Mouse (Mus musculus): ENCODE results near the gene Sema4f. TPM values are rescaled to one million over a fixed set of nuclear protein-coding genes. Genes with fewer than 3 reads are reported as not detected.

Sema4f gene
- polyA plus RNA-seq, 1 experiment: not detected

DNA sequence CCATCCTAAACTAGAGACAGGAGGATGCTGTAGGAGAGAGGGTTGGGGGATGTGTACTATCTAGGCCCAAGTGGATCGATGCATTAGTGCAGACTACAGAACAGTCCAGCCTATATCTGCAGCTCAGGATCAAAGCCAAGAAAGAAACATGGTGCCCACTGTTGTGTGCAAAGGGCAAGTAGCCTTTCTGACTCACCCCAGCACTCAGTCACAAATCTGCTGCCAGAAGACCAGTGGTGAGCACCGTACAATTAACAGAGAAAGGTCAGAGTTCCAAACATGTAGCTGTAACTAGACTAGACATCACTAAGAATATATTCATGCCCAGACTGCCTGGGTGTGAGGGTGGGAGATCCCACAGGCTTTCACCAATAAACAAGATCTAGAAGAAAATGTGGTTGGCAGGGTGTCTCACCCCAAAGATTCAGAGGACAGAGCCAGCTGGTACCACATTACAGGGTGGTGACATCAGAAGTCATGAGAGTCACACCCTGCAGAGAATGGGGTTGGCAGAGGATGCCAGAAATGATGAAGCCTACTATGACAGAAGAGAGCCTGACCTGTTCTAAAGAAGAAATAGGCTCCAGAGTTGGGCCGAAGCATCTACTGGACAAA is 4.8 kb downstream of the Sema4f start:
- Histone ChIP-seq H3K27me3 (replicated peaks) (peaks cover 84% of the 10 kb centered on the region), H3K4me3 (replicated peaks) (no peak overlapping the region), H3K4me1 (peaks cover 21% of the 10 kb centered on the region), H3K9me3 (no peaks in the 10 kb centered on the region), H3K36me3 (replicated peaks; ENCODE audit: low read length) (no peaks in the 10 kb centered on the region)
- no peak for TF ChIP-seq GATA1 (IDR thresholded peaks at IDR 0.05; ENCODE audit: borderline replicate concordance, low read length)
- TF ChIP-seq FLI1 (IDR thresholded peaks at IDR 0.05; ENCODE audit: low read length): no peak

DNA sequence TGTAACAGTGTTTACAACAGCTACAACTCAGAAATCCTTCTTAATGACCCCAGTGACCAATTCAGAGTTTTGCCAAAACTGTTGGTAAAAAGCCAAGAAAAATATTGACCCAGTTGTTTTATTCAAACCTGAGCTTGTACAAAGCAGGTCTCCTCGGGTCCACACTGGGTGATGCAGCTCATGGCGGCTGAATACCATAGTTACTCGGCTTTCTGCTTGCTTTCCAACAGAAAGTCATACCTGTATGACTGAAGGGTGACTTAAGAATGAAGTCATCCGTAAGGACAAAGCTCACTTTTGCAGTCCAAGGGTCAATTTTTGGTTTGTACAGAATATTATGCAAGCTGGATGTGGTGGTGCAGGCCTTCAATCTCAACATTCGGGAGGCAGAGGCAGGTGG is 12.0 kb downstream of the Sema4f start:
- peaks cover 52% of the 10 kb centered on the region for H3K27me3 ChIP-seq (replicated peaks)
- H3K9me3 ChIP-seq: peaks cover 5% of the 10 kb centered on the region; the same call in 1 of the 2 replicates
- no peak overlapping the region for H3K4me3 ChIP-seq (replicated peaks)
- no peaks in the 10 kb centered on the region for H3K36me3 ChIP-seq (replicated peaks; ENCODE audit: low read length)
- peaks cover 14% of the 10 kb centered on the region for H3K4me1 ChIP-seq
- TF ChIP-seq FLI1 (IDR thresholded peaks at IDR 0.05; ENCODE audit: low read length) (no peak), GATA1 (IDR thresholded peaks at IDR 0.05; ENCODE audit: borderline replicate concordance, low read length) (no peak)

DNA sequence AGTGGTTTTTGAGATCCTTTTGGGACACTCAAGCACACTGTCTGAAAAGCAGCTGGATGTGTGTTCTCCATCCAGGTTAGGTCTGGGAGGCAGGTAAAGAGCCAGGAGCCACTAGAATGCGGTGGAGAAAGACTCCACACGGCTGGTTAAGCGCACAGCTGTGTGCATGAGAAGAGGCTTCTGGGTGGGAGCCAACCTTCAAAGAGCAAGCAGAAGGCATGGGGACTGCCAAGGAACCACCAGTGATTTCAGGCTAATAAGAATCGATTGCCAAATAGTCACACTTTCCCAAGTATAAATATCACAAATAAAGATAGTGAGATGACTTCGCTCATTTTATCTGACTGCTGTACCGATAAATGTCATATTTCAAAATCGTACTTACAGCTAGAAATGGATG is 13.0 kb downstream of the Sema4f start:
- Histone ChIP-seq H3K36me3 (replicated peaks; ENCODE audit: low read length) (no peaks in the 10 kb centered on the region), H3K4me1 (peaks cover 14% of the 10 kb centered on the region), H3K4me3 (replicated peaks) (no peak overlapping the region), H3K9me3 (peaks cover 5% of the 10 kb centered on the region; the same call in 1 of the 2 replicates), H3K27me3 (replicated peaks) (peaks cover 55% of the 10 kb centered on the region)
- TF ChIP-seq FLI1 (IDR thresholded peaks at IDR 0.05; ENCODE audit: low read length) (no peak), GATA1 (IDR thresholded peaks at IDR 0.05; ENCODE audit: borderline replicate concordance, low read length) (no peak)

DNA sequence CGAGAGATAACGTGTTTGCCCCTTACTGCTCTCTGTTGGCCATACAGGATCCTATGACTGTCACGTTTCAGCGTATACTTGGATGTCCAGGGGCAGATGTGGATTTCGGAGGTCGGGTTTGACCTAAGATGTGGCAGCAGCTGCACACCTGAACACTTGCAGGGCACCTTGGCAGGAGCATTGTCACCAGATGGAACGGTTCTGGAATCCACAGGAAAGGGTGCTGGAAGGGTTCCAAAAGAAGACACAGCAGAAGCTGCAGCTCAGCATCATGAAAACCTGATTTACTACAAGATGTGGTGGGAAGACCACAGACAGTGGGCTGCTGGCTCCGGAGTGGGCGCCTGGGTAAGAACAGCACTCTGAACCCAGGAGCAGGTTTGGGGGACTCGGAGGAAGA is 13.5 kb downstream of the Sema4f start:
- TF ChIP-seq GATA1 (IDR thresholded peaks at IDR 0.05; ENCODE audit: borderline replicate concordance, low read length) (no peak), FLI1 (IDR thresholded peaks at IDR 0.05; ENCODE audit: low read length) (no peak)
- Histone ChIP-seq H3K27me3 (replicated peaks) (peaks cover 55% of the 10 kb centered on the region), H3K4me3 (replicated peaks) (no peak overlapping the region), H3K4me1 (peaks cover 14% of the 10 kb centered on the region), H3K9me3 (peaks cover 5% of the 10 kb centered on the region; the same call in 1 of the 2 replicates), H3K36me3 (replicated peaks; ENCODE audit: low read length) (no peaks in the 10 kb centered on the region)

DNA sequence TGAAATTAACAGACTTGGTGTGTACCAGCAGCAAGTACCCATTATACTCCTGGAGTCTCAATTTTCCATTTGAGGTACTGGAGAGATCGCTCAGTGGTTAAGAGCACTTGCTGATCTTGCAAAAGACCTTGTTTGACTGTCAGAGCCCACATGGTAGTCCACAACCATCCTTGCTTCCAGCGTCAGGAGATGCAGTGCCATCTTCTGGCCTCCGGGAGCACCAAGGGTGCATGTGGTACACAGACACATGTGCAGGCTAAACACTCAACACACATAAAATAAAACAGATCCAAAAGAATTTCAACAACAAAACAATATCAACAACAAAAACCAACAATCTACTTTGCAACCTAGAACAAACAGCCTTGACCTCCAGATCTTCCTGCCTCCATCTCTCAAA is 14.6 kb downstream of the Sema4f start:
- Histone ChIP-seq H3K4me3 (replicated peaks) (no peak overlapping the region), H3K36me3 (replicated peaks; ENCODE audit: low read length) (no peaks in the 10 kb centered on the region), H3K27me3 (replicated peaks) (peaks cover 54% of the 10 kb centered on the region), H3K9me3 (peaks cover 5% of the 10 kb centered on the region; the same call in 1 of the 2 replicates), H3K4me1 (peaks cover 5% of the 10 kb centered on the region; the same call in 1 of the 2 replicates)
- TF ChIP-seq FLI1 (IDR thresholded peaks at IDR 0.05; ENCODE audit: low read length) (no peak), GATA1 (IDR thresholded peaks at IDR 0.05; ENCODE audit: borderline replicate concordance, low read length) (no peak)

DNA sequence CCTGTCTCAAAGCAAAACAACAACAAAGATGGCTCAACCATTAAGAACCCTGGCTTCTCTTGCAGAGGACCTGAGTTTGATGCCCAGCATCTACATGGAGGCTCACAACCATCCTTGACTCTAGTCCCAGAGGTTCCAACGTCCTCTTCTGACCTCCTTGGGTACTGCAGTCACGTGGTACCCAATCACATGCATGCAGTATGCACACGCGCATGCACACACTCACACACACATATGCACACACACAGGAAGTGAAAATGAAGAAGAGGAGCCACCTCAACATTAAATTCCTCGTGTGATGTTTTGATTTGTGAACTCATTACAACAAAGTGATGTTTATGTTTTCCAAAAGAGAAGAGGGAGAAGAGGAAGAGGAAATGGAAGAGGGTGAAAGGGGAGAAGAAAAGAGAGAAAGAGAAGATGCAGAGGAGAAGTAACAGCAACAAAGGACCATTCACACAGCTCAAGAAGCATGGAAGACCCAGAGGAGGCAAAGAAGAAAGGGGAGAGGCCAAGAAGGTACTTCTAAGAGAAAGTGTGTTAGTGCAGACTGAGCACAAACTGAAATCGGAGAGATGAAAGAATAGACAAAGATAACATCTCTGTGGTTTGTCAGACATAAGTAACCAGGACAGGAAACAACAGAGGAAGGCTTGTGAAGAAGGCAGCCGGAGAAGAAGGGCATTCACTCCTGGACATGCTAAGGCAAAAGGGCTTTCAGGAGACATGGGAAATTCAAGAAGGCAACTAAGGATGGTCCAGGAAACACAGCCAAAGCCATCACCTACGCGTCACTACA is 17.9 kb downstream of the Sema4f start:
- Histone ChIP-seq H3K9me3 (peaks cover 5% of the 10 kb centered on the region; the same call in 1 of the 2 replicates), H3K36me3 (replicated peaks; ENCODE audit: low read length) (no peaks in the 10 kb centered on the region), H3K27me3 (replicated peaks) (peaks cover 79% of the 10 kb centered on the region), H3K4me1 (peaks cover 5% of the 10 kb centered on the region; the same call in 1 of the 2 replicates), H3K4me3 (replicated peaks) (no peak overlapping the region)
- TF ChIP-seq FLI1 (IDR thresholded peaks at IDR 0.05; ENCODE audit: low read length): no peak
- no peak for TF ChIP-seq GATA1 (IDR thresholded peaks at IDR 0.05; ENCODE audit: borderline replicate concordance, low read length)

DNA sequence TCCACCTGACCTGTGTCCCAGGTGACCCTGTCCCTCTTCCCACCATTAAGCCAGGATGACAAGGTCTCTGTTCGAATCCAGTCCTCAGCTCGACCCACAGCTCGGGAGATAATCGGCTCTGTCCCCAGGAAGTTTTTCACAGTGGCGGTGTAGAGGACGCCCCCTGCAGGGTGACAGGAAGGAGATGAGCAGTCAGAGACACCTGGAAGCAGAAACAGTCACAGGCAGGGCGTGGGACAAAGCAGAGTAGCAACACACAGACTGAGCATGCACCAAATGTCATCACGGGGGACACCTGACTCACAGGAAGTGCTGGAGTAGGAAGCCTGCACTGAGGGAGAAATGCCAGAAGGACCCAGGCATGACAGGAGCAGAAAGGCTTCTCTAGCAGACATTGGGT is 20.0 kb downstream of the Sema4f start:
- H3K27me3 ChIP-seq (replicated peaks): peaks cover 78% of the 10 kb centered on the region

DNA sequence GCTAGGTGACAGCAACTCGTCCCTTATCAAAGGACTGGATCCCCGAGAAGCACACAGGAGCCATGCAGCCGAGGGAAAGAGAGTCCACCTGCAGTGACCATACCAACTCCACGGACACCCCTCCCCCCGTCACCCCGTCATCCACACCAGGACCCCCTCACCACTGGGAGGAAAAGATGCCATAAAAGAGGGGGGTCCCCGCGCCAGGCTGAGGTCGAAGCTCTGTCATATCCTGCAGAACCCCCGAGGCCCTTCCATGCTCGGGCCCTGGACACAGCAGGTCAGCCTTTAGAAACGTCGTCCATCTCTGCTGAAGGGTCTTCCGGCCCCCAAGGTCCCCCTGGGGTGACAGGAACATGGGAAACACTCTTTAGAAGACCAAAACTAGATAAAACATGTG is 21.2 kb downstream of the Sema4f start:
- Histone ChIP-seq H3K27me3 (replicated peaks) (peaks cover 83% of the 10 kb centered on the region), H3K4me1 (peaks cover 12% of the 10 kb centered on the region)

More for the DNA sequence above, 20.0 kb downstream of the Sema4f start:
- Histone ChIP-seq H3K9me3 (peaks cover 3% of the 10 kb centered on the region; the same call in 1 of the 2 replicates), H3K4me1 (peaks cover 5% of the 10 kb centered on the region; the same call in 1 of the 2 replicates), H3K36me3 (replicated peaks; ENCODE audit: low read length) (no peaks in the 10 kb centered on the region), H3K4me3 (replicated peaks) (no peak overlapping the region)
- TF ChIP-seq FLI1 (IDR thresholded peaks at IDR 0.05; ENCODE audit: low read length) (no peak), GATA1 (IDR thresholded peaks at IDR 0.05; ENCODE audit: borderline replicate concordance, low read length) (no peak)

DNA sequence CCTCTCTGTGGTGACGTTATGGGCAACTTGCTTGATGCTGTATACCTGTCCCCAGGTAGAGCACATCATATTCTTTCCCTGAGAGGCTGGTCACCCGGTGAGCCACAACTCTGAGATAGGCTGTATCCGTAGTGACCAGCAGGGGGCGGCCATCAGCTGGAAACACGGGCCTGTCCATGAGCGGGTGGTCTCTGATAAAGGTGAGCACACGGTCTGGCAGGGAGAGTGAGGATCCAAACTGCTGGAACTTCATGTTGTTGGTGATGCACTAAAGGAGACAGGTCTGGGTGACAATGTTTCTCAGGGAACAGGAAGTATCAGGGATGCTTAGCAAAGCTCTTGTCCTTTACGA is 21.8 kb downstream of the Sema4f start:
- TF ChIP-seq GATA1 (IDR thresholded peaks at IDR 0.05; ENCODE audit: borderline replicate concordance, low read length) (no peak), FLI1 (IDR thresholded peaks at IDR 0.05; ENCODE audit: low read length) (no peak)
- H3K4me1 ChIP-seq: peaks cover 18% of the 10 kb centered on the region
- no peaks in the 10 kb centered on the region for H3K9me3 ChIP-seq
- no peak overlapping the region for H3K4me3 ChIP-seq (replicated peaks)
- H3K36me3 ChIP-seq (replicated peaks; ENCODE audit: low read length): no peaks in the 10 kb centered on the region
- peaks cover 84% of the 10 kb centered on the region for H3K27me3 ChIP-seq (replicated peaks)

More for the DNA sequence above, 21.2 kb downstream of the Sema4f start:
- Histone ChIP-seq H3K36me3 (replicated peaks; ENCODE audit: low read length) (no peaks in the 10 kb centered on the region), H3K4me3 (replicated peaks) (no peak overlapping the region), H3K9me3 (no peaks in the 10 kb centered on the region)
- no peak for TF ChIP-seq FLI1 (IDR thresholded peaks at IDR 0.05; ENCODE audit: low read length)
- no peak for TF ChIP-seq GATA1 (IDR thresholded peaks at IDR 0.05; ENCODE audit: borderline replicate concordance, low read length)

Measured in megakaryocyte, embryonic 14.5 days (primary cell).